Mouse (Mus musculus): ENCODE measurements around the gene Nrgn.

DNA sequence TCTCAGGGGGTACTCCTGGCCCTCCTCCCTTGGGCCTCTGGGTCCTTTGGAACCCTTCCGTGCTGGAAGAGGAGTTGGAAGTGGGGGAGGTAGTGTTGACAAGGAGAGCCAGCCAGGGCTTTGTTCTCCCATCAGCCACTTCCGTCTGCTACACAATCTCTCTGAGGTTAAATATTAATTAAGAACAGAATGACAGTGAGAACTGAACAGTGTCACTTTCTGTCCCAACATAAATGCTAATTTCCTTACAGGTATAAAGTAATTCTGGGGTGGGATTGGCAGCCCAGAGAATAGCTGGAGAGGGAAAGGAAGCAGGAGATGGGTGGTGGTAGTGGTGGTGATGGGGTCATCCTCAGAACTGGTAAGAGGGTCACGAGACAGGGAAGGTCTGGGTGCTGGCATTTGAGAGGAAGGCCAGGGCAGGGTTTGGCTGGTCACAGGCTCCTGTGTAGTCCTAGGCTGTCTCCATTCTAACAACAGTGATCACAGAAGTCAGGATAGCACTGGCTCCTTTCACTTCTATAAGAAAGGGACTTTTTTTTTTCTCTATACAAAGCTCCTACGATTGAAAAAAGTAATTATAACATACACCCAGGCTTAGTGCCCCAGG is 16.0 kb upstream of the Nrgn start:
- TF ChIP-seq POLR2A (IDR thresholded peaks at IDR 0.05; ENCODE audit: insufficient read depth, low read depth, low read length) (no peak), CTCF (IDR thresholded peaks at IDR 0.05) (no peak)

All from heart, adult 2 months (tissue).